Mouse (Mus musculus) MEL-GATA-1-ER (cell line): Measurements from ENCODE around the gene Gm15097.
"Not testable (repeated sequence)": the region's sequence is repeated elsewhere in the genome, so short reads cannot be mapped to it uniquely, and the experiment has no call there.

Source experiments
- DNase-seq: peaks from one replicate; pipeline ENCODE4 v3.0.0-alpha.2; 2012; ENCODE audit warnings: low read depth; ENCODE audit errors: extremely low read depth

Gene Gm15097

GRCm38 (mm10) chrX:149784173-149784572 lies at the start of gene Gm15097:
TSS of gene Gm15097 (plus strand) at chrX:149784473.
- not testable (repeated sequence) for DNase-seq

- peak; percentile 6 for DNase-seq
Measured at GRCm38 (mm10) chrX:149762853-149763252, 21.4 kb upstream of the Gm15097 start.

- not testable (repeated sequence) for DNase-seq
Measured at GRCm38 (mm10) chrX:149811178-149811577, 26.9 kb downstream of the Gm15097 start.
